Mouse (Mus musculus) spleen, adult 2 months (tissue): ENCODE measurements around the gene Dpp8.

ENCODE experiments used
- CTCF ChIP-seq: fragments of 200-500 bp; IDR thresholded peaks from 2 replicates; pipeline ENCODE4 v1.5.1; 2011; ENCODE audit warnings: mild to moderate bottlenecking, inconsistent platforms; ENCODE audit not compliant: insufficient read depth, insufficient read length, insufficient replicate concordance; ENCODE audit errors: extremely low read depth
- POLR2A ChIP-seq: fragments of 200-500 bp; IDR thresholded peaks from 2 replicates; pipeline ENCODE4 v1.6.1; 2011; ENCODE audit warnings: low read depth, low read length, inconsistent platforms

DNA sequence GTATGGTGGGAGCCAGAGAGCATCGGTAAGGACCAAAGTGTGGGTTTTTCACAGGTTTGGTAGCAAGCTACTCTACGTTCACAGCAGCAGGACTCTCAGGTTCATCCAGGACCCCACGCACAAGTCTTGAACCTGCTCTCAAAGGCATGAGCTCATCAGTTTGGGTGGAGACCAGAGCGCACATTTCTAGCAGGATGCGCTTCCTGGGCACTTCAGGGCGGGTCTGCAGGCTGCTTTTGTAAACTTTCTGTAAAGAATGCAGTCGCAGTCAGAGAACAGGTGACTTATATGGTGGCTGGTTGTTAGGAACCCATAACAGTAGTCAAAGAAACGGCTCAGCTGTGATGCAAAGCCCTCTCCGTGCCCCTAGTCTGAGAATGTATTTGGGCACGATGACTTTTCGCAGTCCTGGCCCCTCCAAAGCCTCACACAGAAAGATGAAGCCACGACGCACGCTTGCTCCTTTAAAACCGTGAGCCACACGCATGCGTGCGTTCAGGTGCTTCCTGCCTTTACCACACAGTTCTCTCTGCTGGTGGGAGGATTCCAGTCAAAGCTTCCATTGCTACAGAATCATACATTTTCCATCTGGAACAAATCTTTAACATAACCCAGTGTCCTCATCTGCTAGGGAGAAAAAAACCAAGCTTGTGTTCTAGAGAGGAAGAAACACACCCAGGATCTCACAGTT is 51.0 kb downstream of the Dpp8 start:
- TF ChIP-seq POLR2A (no peak), CTCF (no peak)
